Mouse (Mus musculus) liver, embryonic 16.5 days (tissue): ENCODE data around the gene Fhl2. TPM values are rescaled to one million over a fixed set of nuclear protein-coding genes. Genes with fewer than 3 reads are reported as not detected.
"Not testable (repeated sequence)": the region's sequence is repeated elsewhere in the genome, so short reads cannot be mapped to it uniquely, and the experiment has no call there.

Experiments
- ATAC-seq: fragments of 200-750 bp; cut with Nextera tagmentation; 2 replicates; pipeline ENCODE4 v1.8.0; 2017; ENCODE audit warnings: low read depth, mild to moderate bottlenecking, moderate number of reproducible peaks, moderate library complexity
- H3K27ac ChIP-seq: fragments of 300-500 bp; sonication (generic); 2 replicates; pipeline ENCODE4 v1.5.1; 2014; ENCODE audit warnings: mild to moderate bottlenecking, low read length
- H3K27me3 ChIP-seq: fragments of 300-500 bp; sonication (generic); 2 replicates; pipeline ENCODE4 v1.6.1; 2014; ENCODE audit warnings: low read depth, low read length, mixed read lengths; ENCODE audit not compliant: control insufficient read depth, insufficient read depth
- H3K36me3 ChIP-seq: fragments of 300-500 bp; sonication (generic); 2 replicates; pipeline ENCODE4 v1.6.1; 2014; ENCODE audit warnings: mild to moderate bottlenecking; ENCODE audit not compliant: control insufficient read depth, insufficient read depth
- H3K4me1 ChIP-seq: fragments of 300-500 bp; sonication (generic); 2 replicates; pipeline ENCODE4 v1.6.1; 2014; ENCODE audit warnings: low read depth, low read length, mixed read lengths; ENCODE audit not compliant: control insufficient read depth
- H3K4me2 ChIP-seq: fragments of 300-500 bp; sonication (generic); 2 replicates; pipeline ENCODE4 v1.6.1; 2014; ENCODE audit warnings: low read depth, low read length, mixed read lengths
- H3K4me3 ChIP-seq: fragments of 300-500 bp; sonication (generic); 2 replicates; pipeline ENCODE4 v1.5.1; 2014; ENCODE audit warnings: low read depth, mild to moderate bottlenecking, low read length
- H3K9ac ChIP-seq: fragments of 300-500 bp; sonication (generic); 2 replicates; pipeline ENCODE4 v1.6.1; 2014; ENCODE audit warnings: low read depth, low read length
- H3K9me3 ChIP-seq: fragments of 300-500 bp; sonication (generic); replicated peaks from 2 replicates; pipeline ENCODE4 v1.6.1; 2016; ENCODE audit warnings: low read length; ENCODE audit not compliant: control insufficient read depth
- WGBS: fragments of 180-500 bp; shearing (Covaris S2); extraction: QIAGEN DNeasy Blood & Tissue Kit; methylation state at CpG from one replicate; pipeline ENCODE4 v1.1.7; 2014; ENCODE audit not compliant: insufficient replicate concordance; 5-methylcytosine and 5-hydroxymethylcytosine counted together
- polyA plus RNA-seq: library from polyadenylated mRNA; unstranded; fragments of >200 nt; fragmentation: Nextera tagmentation; extraction: Ambion mirVana; gene quantifications from 2 replicates; pipeline ENCODE4 v1.2.1, GENCODE M21; 2015

The Fhl2 gene
- polyA plus RNA-seq, 1 experiment from 2014 or later, result 3.9 TPM

- no peak for ATAC-seq
- Histone ChIP-seq H3K4me1 (no peaks in the 10 kb centered on the region), H3K27me3 (no peaks in the 10 kb centered on the region), H3K36me3 (no peaks in the 10 kb centered on the region), H3K4me3 (no peak overlapping the region), H3K27ac (no peak overlapping the region), H3K9ac (no peak overlapping the region), H3K4me2 (no peak overlapping the region), H3K9me3 (no peaks in the 10 kb centered on the region)
- WGBS, result 74% methylated on average over 3 of the region's 3 CpGs
Observed at GRCm38 (mm10) chr1:43199867-43200240, 3.1 kb upstream of the Fhl2 start.

- WGBS, result 66% methylated on average over 3 of the region's 3 CpGs
- H3K4me1 ChIP-seq, result no peaks in the 10 kb centered on the region
- no peak overlapping the region for H3K4me2 ChIP-seq
- no peak overlapping the region for H3K9ac ChIP-seq
- H3K9me3 ChIP-seq, result no peaks in the 10 kb centered on the region
- no peaks in the 10 kb centered on the region for H3K27me3 ChIP-seq
- no peaks in the 10 kb centered on the region for H3K36me3 ChIP-seq
- no peak for ATAC-seq
- no peak overlapping the region for H3K4me3 ChIP-seq
- no peak overlapping the region for H3K27ac ChIP-seq
Observed at GRCm38 (mm10) chr1:43199210-43199866, 2.6 kb upstream of the Fhl2 start.

GRCm38 (mm10) chr1:43196059-43196458, 725 bp downstream of the Fhl2 start:
- no peak overlapping the region for H3K9ac ChIP-seq
- no peak overlapping the region for H3K4me2 ChIP-seq
- no peaks in the 10 kb centered on the region for H3K4me1 ChIP-seq
- no peak for ATAC-seq
- H3K27me3 ChIP-seq, result no peaks in the 10 kb centered on the region
- no peaks in the 10 kb centered on the region for H3K9me3 ChIP-seq
- WGBS, result 53% methylated on average over 1 of the region's 1 CpGs
- H3K4me3 ChIP-seq, result no peak overlapping the region
- H3K27ac ChIP-seq, result no peak overlapping the region
- H3K36me3 ChIP-seq, result no peaks in the 10 kb centered on the region

GRCm38 (mm10) chr1:43193423-43193822, 3.4 kb downstream of the Fhl2 start:
- no peaks in the 10 kb centered on the region for H3K4me1 ChIP-seq
- WGBS, result 78% methylated on average over 6 of the region's 6 CpGs
- no peaks in the 10 kb centered on the region for H3K27me3 ChIP-seq
- H3K27ac ChIP-seq, result no peak overlapping the region
- no peaks in the 10 kb centered on the region for H3K9me3 ChIP-seq
- no peak for ATAC-seq
- H3K36me3 ChIP-seq, result no peaks in the 10 kb centered on the region
- no peak overlapping the region for H3K4me3 ChIP-seq
- H3K4me2 ChIP-seq, result no peak overlapping the region
- no peak overlapping the region for H3K9ac ChIP-seq

- WGBS, result 60% methylated on average over 10 of the region's 10 CpGs
- Histone ChIP-seq H3K9me3 (no peaks in the 10 kb centered on the region), H3K36me3 (no peaks in the 10 kb centered on the region), H3K9ac (no peak overlapping the region), H3K4me3 (no peak overlapping the region), H3K27me3 (no peaks in the 10 kb centered on the region), H3K4me2 (no peak overlapping the region), H3K4me1 (no peaks in the 10 kb centered on the region), H3K27ac (no peak overlapping the region)
- ATAC-seq, result no peak
Observed at GRCm38 (mm10) chr1:43192471-43192870, 4.3 kb downstream of the Fhl2 start.

GRCm38 (mm10) chr1:43191078-43191477, 5.7 kb downstream of the Fhl2 start:
- Histone ChIP-seq H3K27me3 (no peaks in the 10 kb centered on the region), H3K9me3 (no peaks in the 10 kb centered on the region), H3K4me1 (no peaks in the 10 kb centered on the region), H3K4me2 (no peak overlapping the region), H3K27ac (no peak overlapping the region), H3K4me3 (no peak overlapping the region), H3K9ac (no peak overlapping the region), H3K36me3 (no peaks in the 10 kb centered on the region)
- 64% methylated on average over 8 of the region's 8 CpGs for WGBS
- ATAC-seq, result no peak

- 87% methylated on average over 11 of the region's 16 CpGs for WGBS
- H3K36me3 ChIP-seq, H3K9me3 ChIP-seq, ATAC-seq, H3K9ac ChIP-seq, H3K27me3 ChIP-seq, H3K4me2 ChIP-seq, H3K27ac ChIP-seq, H3K4me1 ChIP-seq, H3K4me3 ChIP-seq: not testable (repeated sequence)
Observed at GRCm38 (mm10) chr1:43188893-43189292, 7.9 kb downstream of the Fhl2 start.

- H3K27me3 ChIP-seq, result no peaks in the 10 kb centered on the region
- no peaks in the 10 kb centered on the region for H3K4me1 ChIP-seq
- 38% methylated on average over 7 of the region's 7 CpGs for WGBS
- H3K36me3 ChIP-seq, result no peaks in the 10 kb centered on the region
- H3K9me3 ChIP-seq, result no peaks in the 10 kb centered on the region
- ATAC-seq, result no peak
- H3K9ac ChIP-seq, result no peak overlapping the region
- H3K4me2 ChIP-seq, result no peak overlapping the region
- no peak overlapping the region for H3K4me3 ChIP-seq
- H3K27ac ChIP-seq, result no peak overlapping the region
Observed at GRCm38 (mm10) chr1:43186334-43186733, 10.4 kb downstream of the Fhl2 start.

GRCm38 (mm10) chr1:43180912-43181311, 15.9 kb downstream of the Fhl2 start:
- H3K27me3 ChIP-seq, result no peaks in the 10 kb centered on the region
- no peak overlapping the region for H3K4me3 ChIP-seq
- H3K27ac ChIP-seq, result no peak overlapping the region
- H3K9ac ChIP-seq, result no peak overlapping the region
- H3K36me3 ChIP-seq, result no peaks in the 10 kb centered on the region
- ATAC-seq, result no peak
- H3K4me1 ChIP-seq, result no peaks in the 10 kb centered on the region
- no peaks in the 10 kb centered on the region for H3K9me3 ChIP-seq
- H3K4me2 ChIP-seq, result no peak overlapping the region
- 59% methylated on average over 6 of the region's 6 CpGs for WGBS
